Mouse (Mus musculus): ENCODE measurements around the gene Pnmal1.
A peak's percentile ranks its signal among the peaks of the same experiment; 100 is the strongest.

- TF ChIP-seq EP300 (IDR thresholded peaks at IDR 0.05; ENCODE audit: low read depth) (no peak), CTCF (IDR thresholded peaks at IDR 0.05; ENCODE audit: low read depth) (peak; percentile 91)
These were observed 43.1 kb downstream of the Pnmal1 start for GRCm38 (mm10) chr7:17002375-17003195.
